Mouse (Mus musculus): ENCODE measurements at regions not wholly inside any gene's neighbourhood (a gene's known extent, or its start where the extent isn't known, plus 50 kb on each side); places are given as distances from the start of the nearest gene placed in this dataset.

- H3K27me3 ChIP-seq (ENCODE audit: control insufficient read depth, insufficient read depth, low read length): no peaks in the 10 kb centered on the region
- 86% methylated on average over 7 of the region's 7 CpGs for WGBS
- TF ChIP-seq CTCF (IDR thresholded peaks at IDR 0.05; ENCODE audit: extremely low read depth, insufficient read length, insufficient replicate concordance, low read depth, low read length): no peak
- no peak for TF ChIP-seq POLR2A (IDR thresholded peaks at IDR 0.05; ENCODE audit: low read depth, low read length)
- H3K27ac ChIP-seq (ENCODE audit: insufficient read depth, low read depth, low read length): no peak overlapping the region
- no peaks in the 10 kb centered on the region for H3K36me3 ChIP-seq (ENCODE audit: control insufficient read depth, insufficient read depth, low read length)
- no peaks in the 10 kb centered on the region for H3K4me1 ChIP-seq (ENCODE audit: control insufficient read depth, insufficient read depth, insufficient read length, low read length)
- no peak overlapping the region for H3K4me3 ChIP-seq (ENCODE audit: low read depth, low read length)
Observed at GRCm38 (mm10) chr1:35943800-35944199, 124.4 kb upstream of the Hs6st1 start.

GRCm38 (mm10) chr1:35944376-35944775 is 123.8 kb upstream of the Hs6st1 start:
- Histone ChIP-seq H3K27ac (ENCODE audit: insufficient read depth, low read depth, low read length) (no peak overlapping the region), H3K27me3 (ENCODE audit: control insufficient read depth, insufficient read depth, low read length) (no peaks in the 10 kb centered on the region), H3K4me3 (ENCODE audit: low read depth, low read length) (no peak overlapping the region), H3K36me3 (ENCODE audit: control insufficient read depth, insufficient read depth, low read length) (no peaks in the 10 kb centered on the region), H3K4me1 (ENCODE audit: control insufficient read depth, insufficient read depth, insufficient read length, low read length) (no peaks in the 10 kb centered on the region)
- TF ChIP-seq CTCF (IDR thresholded peaks at IDR 0.05; ENCODE audit: extremely low read depth, insufficient read length, insufficient replicate concordance, low read depth, low read length) (no peak), POLR2A (IDR thresholded peaks at IDR 0.05; ENCODE audit: low read depth, low read length) (no peak)
- WGBS: 88% methylated on average over 5 of the region's 5 CpGs

DNA sequence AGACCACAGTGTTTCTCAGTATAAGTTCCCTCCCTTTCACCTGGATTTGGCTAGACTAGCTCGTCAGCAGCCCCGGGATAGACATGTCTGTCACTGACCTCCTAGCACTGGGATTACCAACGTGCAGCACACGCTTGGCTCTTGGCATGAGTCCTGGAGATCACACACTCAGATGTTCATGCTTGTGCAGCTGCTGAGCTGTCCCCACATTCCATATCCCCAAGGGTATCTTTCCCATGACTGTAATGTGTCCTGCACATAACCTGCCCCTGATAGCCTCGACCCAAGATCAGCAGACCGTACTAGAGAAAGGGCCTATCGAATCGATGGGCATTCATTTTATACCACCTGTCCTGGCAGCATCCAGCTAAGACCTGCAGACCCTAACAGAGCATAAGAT is 123.4 kb upstream of the Hs6st1 start:
- WGBS: 90% methylated on average over 8 of the region's 8 CpGs
- TF ChIP-seq CTCF (IDR thresholded peaks at IDR 0.05; ENCODE audit: extremely low read depth, insufficient read length, insufficient replicate concordance, low read depth, low read length): no peak
- TF ChIP-seq POLR2A (IDR thresholded peaks at IDR 0.05; ENCODE audit: low read depth, low read length): no peak
- Histone ChIP-seq H3K36me3 (ENCODE audit: control insufficient read depth, insufficient read depth, low read length) (no peaks in the 10 kb centered on the region), H3K27me3 (ENCODE audit: control insufficient read depth, insufficient read depth, low read length) (no peaks in the 10 kb centered on the region), H3K4me1 (ENCODE audit: control insufficient read depth, insufficient read depth, insufficient read length, low read length) (no peaks in the 10 kb centered on the region), H3K4me3 (ENCODE audit: low read depth, low read length) (no peak overlapping the region), H3K27ac (ENCODE audit: insufficient read depth, low read depth, low read length) (no peak overlapping the region)

DNA sequence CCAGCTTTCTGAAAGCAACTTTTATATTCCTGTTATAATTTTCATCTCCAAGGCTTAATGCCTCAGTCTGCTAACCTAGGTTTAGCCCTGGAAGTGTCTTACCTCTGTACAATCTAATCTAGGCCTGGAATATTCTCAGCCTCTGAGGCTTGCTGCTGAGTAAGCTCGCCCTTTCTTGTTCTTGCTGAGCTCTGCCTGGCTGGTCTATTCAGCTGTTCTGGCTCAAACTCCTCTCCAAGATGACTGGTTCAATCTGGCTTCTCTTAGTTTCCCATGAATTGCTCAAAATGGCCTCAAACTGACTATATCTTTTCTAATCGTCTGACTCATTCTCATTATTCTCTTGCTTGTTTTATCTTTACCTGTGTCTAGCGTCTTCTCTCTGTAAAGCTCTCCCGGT is 122.6 kb upstream of the Hs6st1 start:
- H3K4me3 ChIP-seq (ENCODE audit: low read depth, low read length): no peak overlapping the region
- H3K27ac ChIP-seq (ENCODE audit: insufficient read depth, low read depth, low read length): no peak overlapping the region
- H3K27me3 ChIP-seq (ENCODE audit: control insufficient read depth, insufficient read depth, low read length): no peaks in the 10 kb centered on the region
- no peaks in the 10 kb centered on the region for H3K4me1 ChIP-seq (ENCODE audit: control insufficient read depth, insufficient read depth, insufficient read length, low read length)
- TF ChIP-seq CTCF (IDR thresholded peaks at IDR 0.05; ENCODE audit: extremely low read depth, insufficient read length, insufficient replicate concordance, low read depth, low read length): no peak
- TF ChIP-seq POLR2A (IDR thresholded peaks at IDR 0.05; ENCODE audit: low read depth, low read length): no peak
- H3K36me3 ChIP-seq (ENCODE audit: control insufficient read depth, insufficient read depth, low read length): no peaks in the 10 kb centered on the region
- 88% methylated on average over 4 of the region's 4 CpGs for WGBS

DNA sequence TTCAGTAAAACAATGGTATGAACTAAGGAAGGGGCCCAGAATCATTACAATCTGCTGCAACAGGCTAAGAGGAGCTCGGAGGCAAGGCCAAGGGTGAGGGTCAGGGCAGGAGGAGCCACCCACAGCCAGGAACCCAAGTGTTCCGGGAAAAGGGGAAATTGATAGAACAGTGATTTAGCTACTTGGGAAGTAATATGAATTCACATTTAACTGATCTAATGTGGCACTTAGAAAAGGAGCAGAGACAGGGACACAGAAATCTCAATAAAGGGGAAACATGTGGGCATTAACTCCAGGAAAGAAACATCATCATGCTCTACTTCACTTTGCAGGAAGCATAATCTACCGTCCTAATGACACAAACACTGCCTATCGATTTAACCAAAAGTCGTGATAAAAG is 120.1 kb upstream of the Hs6st1 start:
- WGBS: 70% methylated on average over 5 of the region's 5 CpGs

GRCm38 (mm10) chr1:35951082-35951481 is 117.1 kb upstream of the Hs6st1 start:
- no peaks in the 10 kb centered on the region for H3K36me3 ChIP-seq (ENCODE audit: control insufficient read depth, insufficient read depth, low read length)
- WGBS: 70% methylated on average over 4 of the region's 4 CpGs
- no peaks in the 10 kb centered on the region for H3K4me1 ChIP-seq (ENCODE audit: control insufficient read depth, insufficient read depth, insufficient read length, low read length)
- H3K27ac ChIP-seq (ENCODE audit: insufficient read depth, low read depth, low read length): no peak overlapping the region
- no peak for TF ChIP-seq CTCF (IDR thresholded peaks at IDR 0.05; ENCODE audit: extremely low read depth, insufficient read length, insufficient replicate concordance, low read depth, low read length)
- no peak for TF ChIP-seq POLR2A (IDR thresholded peaks at IDR 0.05; ENCODE audit: low read depth, low read length)
- no peaks in the 10 kb centered on the region for H3K27me3 ChIP-seq (ENCODE audit: control insufficient read depth, insufficient read depth, low read length)
- H3K4me3 ChIP-seq (ENCODE audit: low read depth, low read length): no peak overlapping the region

More for the DNA sequence above, 120.1 kb upstream of the Hs6st1 start:
- H3K27me3 ChIP-seq (ENCODE audit: control insufficient read depth, insufficient read depth, low read length): no peaks in the 10 kb centered on the region
- no peaks in the 10 kb centered on the region for H3K36me3 ChIP-seq (ENCODE audit: control insufficient read depth, insufficient read depth, low read length)
- no peak overlapping the region for H3K27ac ChIP-seq (ENCODE audit: insufficient read depth, low read depth, low read length)
- H3K4me3 ChIP-seq (ENCODE audit: low read depth, low read length): no peak overlapping the region
- no peaks in the 10 kb centered on the region for H3K4me1 ChIP-seq (ENCODE audit: control insufficient read depth, insufficient read depth, insufficient read length, low read length)
- TF ChIP-seq CTCF (IDR thresholded peaks at IDR 0.05; ENCODE audit: extremely low read depth, insufficient read length, insufficient replicate concordance, low read depth, low read length) (no peak), POLR2A (IDR thresholded peaks at IDR 0.05; ENCODE audit: low read depth, low read length) (no peak)

- H3K4me3 ChIP-seq (ENCODE audit: low read depth, low read length): no peak overlapping the region
- TF ChIP-seq POLR2A (IDR thresholded peaks at IDR 0.05; ENCODE audit: low read depth, low read length) (no peak), CTCF (IDR thresholded peaks at IDR 0.05; ENCODE audit: extremely low read depth, insufficient read length, insufficient replicate concordance, low read depth, low read length) (no peak)
- WGBS: 88% methylated on average over 4 of the region's 4 CpGs
- H3K27me3 ChIP-seq (ENCODE audit: control insufficient read depth, insufficient read depth, low read length): no peaks in the 10 kb centered on the region
- H3K27ac ChIP-seq (ENCODE audit: insufficient read depth, low read depth, low read length): no peak overlapping the region
- H3K4me1 ChIP-seq (ENCODE audit: control insufficient read depth, insufficient read depth, insufficient read length, low read length): no peaks in the 10 kb centered on the region
- H3K36me3 ChIP-seq (ENCODE audit: control insufficient read depth, insufficient read depth, low read length): no peaks in the 10 kb centered on the region
Observed at GRCm38 (mm10) chr1:35953721-35954120, 114.5 kb upstream of the Hs6st1 start.
